In genomic region chr16:87661024-87661471, GRCm38 (mm10) we compare ENCODE assay signal across 8 mouse cellular contexts. TPM values are rescaled to one million over a fixed set of nuclear protein-coding genes. Genes with fewer than 3 reads are reported as not detected.
DNase-seq lines count a peak whose midpoint lies in the region; ATAC-seq and TF ChIP-seq lines count a peak whose summit lies in the region.

No protein-coding gene starts in this region.

- TF ChIP-seq POLR2A in cortical plate, adult 2 months (IDR thresholded peaks at IDR 0.05; ENCODE audit: extremely low read depth, insufficient read depth, low read length), result no peak
- TF ChIP-seq POLR2A in lung, adult 2 months (IDR thresholded peaks at IDR 0.05; ENCODE audit: borderline replicate concordance, extremely low read depth, low read depth, low read length), result no peak

- H3K27ac ChIP-seq in cortical plate, adult 2 months (ENCODE audit: insufficient read depth, low read length), result 0 out of 2 replicates have a peak overlapping the region, but pooled peaks have one; percentile 28
- H3K27ac ChIP-seq in intestine, embryonic 16.5 days (ENCODE audit: low read length), result peak overlapping the region; percentile 43

- H3K27me3 ChIP-seq in intestine, embryonic 16.5 days (replicated peaks; ENCODE audit: control insufficient read depth, insufficient read depth, low read length), result no peaks in the 10 kb centered on the region

- intact Hi-C loops in left cerebral cortex, postnatal 4 days (cut with DNase I), result no loop called here

- H3K9me3 ChIP-seq in intestine, embryonic 16.5 days (ENCODE audit: control insufficient read depth, low read length), result no peaks in the 10 kb centered on the region

- H3K36me3 ChIP-seq in intestine, embryonic 16.5 days (ENCODE audit: control insufficient read depth, insufficient read depth, low read length), result no peaks in the 10 kb centered on the region

- no peaks in the 10 kb centered on the region for H3K4me1 ChIP-seq in cortical plate, adult 2 months (ENCODE audit: control insufficient read depth, insufficient read depth, low read length)
- peaks cover 10% of the 10 kb centered on the region for H3K4me1 ChIP-seq in intestine, embryonic 16.5 days (ENCODE audit: control insufficient read depth, insufficient read depth, low read length)
- peaks cover 2% of the 10 kb centered on the region for H3K4me1 ChIP-seq in lung, adult 2 months (ENCODE audit: control insufficient read depth, insufficient read depth, low read length)

- TF ChIP-seq CTCF in cortical plate, adult 2 months (IDR thresholded peaks at IDR 0.05; ENCODE audit: extremely low read depth, insufficient read depth, low read length), result no peak
- TF ChIP-seq CTCF in lung, adult 2 months (IDR thresholded peaks at IDR 0.05; ENCODE audit: insufficient read depth, low read length), result no peak

- peak overlapping the region; percentile 34 for H3K4me2 ChIP-seq in intestine, embryonic 16.5 days (ENCODE audit: low read depth, low read length)

- no peak overlapping the region for H3K9ac ChIP-seq in intestine, embryonic 16.5 days (ENCODE audit: low read depth, low read length)

- 43% methylated on average over 12 of the region's 12 CpGs for WGBS in intestine, embryonic 16.5 days
- 24% methylated on average over 12 of the region's 12 CpGs for WGBS in lung, adult 2 months

- DNase-seq in left cerebral cortex, adult 11 months (ENCODE audit: low spot score), result peak; percentile 15
- no peak for DNase-seq in left cerebral cortex, postnatal 4 days
- DNase-seq in lung, adult 2 months, result peak; percentile 36
- DNase-seq in thymus, postnatal 14 days, result peak; percentile 44
- DNase-seq in Muller cell, postnatal 12 days (ENCODE audit: inconsistent ontology term), result no peak
- no peak for DNase-seq in right cerebral cortex, postnatal 4 days

- no peak overlapping the region for H3K4me3 ChIP-seq in cortical plate, adult 2 months (ENCODE audit: insufficient read depth, low read length)
- H3K4me3 ChIP-seq in intestine, embryonic 16.5 days (ENCODE audit: low read length), result no peak overlapping the region; the same call in 1 of the 2 replicates
- peak overlapping the region; percentile 52 for H3K4me3 ChIP-seq in lung, adult 2 months (replicated peaks; ENCODE audit: extremely low read depth, low read depth, low read length)

- ATAC-seq in intestine, embryonic 16.5 days, result peak; percentile 72

RNA-seq across cellular contexts. Expression of gene Bach1, which starts 37.7 kb away (rescaled TPM):
- 10 to 100 TPM; 37.1 to 38.5 TPM for total RNA-seq in left cerebral cortex, postnatal 4 days (2021)
- polyA plus RNA-seq in cortical plate, adult 2 months (2012; rRNA removed), result 5.7 and 6.1 TPM in 2 replicates
- 16.6 and 18.2 TPM in 2 replicates for polyA plus RNA-seq in intestine, embryonic 16.5 days (2015; fragmentation: Nextera tagmentation; extraction: Ambion mirVana)
- polyA plus RNA-seq in lung, adult 2 months (2012; rRNA removed), result 16.2 and 19.3 TPM in 2 replicates

Comparison
In these comparisons a context has a peak if more than half of its experiments do, and no peak if none do; other contexts are left out.
1. DNase-seq: peak in left cerebral cortex, adult 11 months (single experiment), lung, adult 2 months (single experiment) and thymus, postnatal 14 days (single experiment); none in left cerebral cortex, postnatal 4 days (single experiment), Muller cell, postnatal 12 days (single experiment) and right cerebral cortex, postnatal 4 days (single experiment).